Mouse (Mus musculus) lung, postnatal 0 days (tissue): Measurements from ENCODE around the gene Dgat2l6. TPM values are rescaled to one million over a fixed set of nuclear protein-coding genes. Genes with fewer than 3 reads are reported as not detected.
A peak's percentile ranks its signal among the peaks of the same experiment; 100 is the strongest.

ENCODE experiments used
- ATAC-seq: fragments of 200-750 bp; cut with Nextera tagmentation; 2 replicates; pipeline ENCODE4 v1.8.0; 2017; ENCODE audit warnings: moderate library complexity
- DNase-seq: peaks from one replicate; pipeline ENCODE4 v3.0.0-alpha.2; 2016; ENCODE audit warnings: low spot score
- H3K27ac ChIP-seq: fragments of 300-500 bp; sonication (generic); 2 replicates; pipeline ENCODE4 v1.5.1; 2014; ENCODE audit warnings: antibody characterized with exemption, mild to moderate bottlenecking, low read length, mixed read lengths
- H3K27me3 ChIP-seq: fragments of 300-500 bp; sonication (generic); replicated peaks from 2 replicates; pipeline ENCODE4 v1.6.1; 2014; ENCODE audit warnings: low read length, mixed read lengths; ENCODE audit not compliant: insufficient read depth
- H3K36me3 ChIP-seq: fragments of 300-500 bp; sonication (generic); 2 replicates; pipeline ENCODE4 v1.6.1; 2014; ENCODE audit warnings: low read length, mixed read lengths; ENCODE audit not compliant: insufficient read depth
- H3K4me1 ChIP-seq: fragments of 300-500 bp; sonication (generic); 2 replicates; pipeline ENCODE4 v1.6.1; 2014; ENCODE audit warnings: antibody characterized with exemption, low read depth, low read length, mixed read lengths; ENCODE audit not compliant: insufficient read depth
- H3K4me2 ChIP-seq: fragments of 300-500 bp; sonication (generic); replicated peaks from 2 replicates; pipeline ENCODE4 v1.6.1; 2014; ENCODE audit warnings: low read depth, mild to moderate bottlenecking, low read length, moderate library complexity, mixed read lengths
- H3K4me3 ChIP-seq: fragments of 300-500 bp; sonication (generic); 2 replicates; pipeline ENCODE4 v1.5.1; 2014; ENCODE audit warnings: low read depth, low read length
- H3K9ac ChIP-seq: fragments of 300-500 bp; sonication (generic); replicated peaks from 2 replicates; pipeline ENCODE4 v1.6.1; 2014; ENCODE audit warnings: low read depth, mild to moderate bottlenecking
- H3K9me3 ChIP-seq: fragments of 300-500 bp; sonication (generic); 2 replicates; pipeline ENCODE4 v1.6.1; 2016; ENCODE audit warnings: low read length, mixed read lengths
- CTCF ChIP-seq: IDR thresholded peaks from 2 replicates; pipeline ENCODE4 v1.5.1; 2016; ENCODE audit warnings: antibody characterized with exemption, mild to moderate bottlenecking
- EP300 ChIP-seq: IDR thresholded peaks from 2 replicates; pipeline ENCODE4 v1.6.1; 2016; ENCODE audit warnings: antibody characterized with exemption, mild to moderate bottlenecking, control low read depth
- WGBS: fragments of 180-500 bp; shearing (Covaris S2); extraction: QIAGEN DNeasy Blood & Tissue Kit; methylation state at CpG from one replicate; pipeline ENCODE4 v1.1.7; 2014; 5-methylcytosine and 5-hydroxymethylcytosine counted together
- polyA plus RNA-seq: library from polyadenylated mRNA; unstranded; fragments of >200 nt; fragmentation: Nextera tagmentation; extraction: Ambion mirVana; gene quantifications from 2 replicates; pipeline ENCODE4 v1.2.1, GENCODE M21; 2015

Dgat2l6 gene
- not detected in 2 replicates for polyA plus RNA-seq

GRCm38 (mm10) chrX:100524471-100524870 is at the start of gene Dgat2l6:
Dgat2l6 (plus strand) TSS chrX:100524838.
- no peak within 1 kb of the TSS for H3K4me3 ChIP-seq
- H3K27me3 ChIP-seq: no peaks in the 10 kb centered on the region
- H3K9me3 ChIP-seq: no peaks in the 10 kb centered on the region
- TF ChIP-seq CTCF: no peak
- H3K9ac ChIP-seq: no peak within 1 kb of the TSS
- ATAC-seq (no peak), DNase-seq (no peak)
- no peak within 1 kb of the TSS for H3K27ac ChIP-seq
- no peak within 1 kb of the TSS for H3K4me2 ChIP-seq
- WGBS: 80% methylated on average over 4 of the region's 4 CpGs
- H3K36me3 ChIP-seq: no peaks in the 10 kb centered on the region
- H3K4me1 ChIP-seq: no peaks in the 10 kb centered on the region

GRCm38 (mm10) chrX:100475569-100476223 is 48.9 kb upstream of the Dgat2l6 start:
- whole genome bisulfite sequencing: 37% methylated on average over 4 of the region's 4 CpGs
- no peaks in the 10 kb centered on the region for H3K27me3 ChIP-seq
- ATAC-seq (no peak), DNase-seq (no peak)
- H3K9me3 ChIP-seq: no peaks in the 10 kb centered on the region
- no peaks in the 10 kb centered on the region for H3K4me1 ChIP-seq
- TF ChIP-seq CTCF (no peak), EP300 (no peak)
- no peak overlapping the region for H3K9ac ChIP-seq
- no peak overlapping the region for H3K27ac ChIP-seq
- H3K4me2 ChIP-seq: no peak overlapping the region
- H3K4me3 ChIP-seq: no peak overlapping the region
- H3K36me3 ChIP-seq: no peaks in the 10 kb centered on the region

- ATAC-seq: peak; percentile 62
- no peaks in the 10 kb centered on the region for H3K27me3 ChIP-seq
- H3K4me3 ChIP-seq: no peak overlapping the region
- H3K4me1 ChIP-seq: no peaks in the 10 kb centered on the region
- H3K4me2 ChIP-seq: no peak overlapping the region
- DNase-seq: peak; percentile 84
- H3K36me3 ChIP-seq: no peaks in the 10 kb centered on the region
- 30% methylated on average over 3 of the region's 3 CpGs for WGBS
- H3K9ac ChIP-seq: no peak overlapping the region
- H3K9me3 ChIP-seq: no peaks in the 10 kb centered on the region
- TF ChIP-seq EP300 (no peak), CTCF (peak; percentile 76)
- H3K27ac ChIP-seq: no peak overlapping the region
Measured at GRCm38 (mm10) chrX:100480317-100480716, 44.3 kb upstream of the Dgat2l6 start.

- peak overlapping the region; percentile 61 for H3K4me2 ChIP-seq
- no peaks in the 10 kb centered on the region for H3K9me3 ChIP-seq
- DNase-seq (no peak), ATAC-seq (no peak; the same call in 1 of the 2 replicates)
- no peak overlapping the region for H3K9ac ChIP-seq
- H3K27me3 ChIP-seq: no peaks in the 10 kb centered on the region
- no peaks in the 10 kb centered on the region for H3K4me1 ChIP-seq
- peak overlapping the region; percentile 59 for H3K4me3 ChIP-seq
- no peak overlapping the region for H3K27ac ChIP-seq
- 15% methylated on average over 22 of the region's 22 CpGs for WGBS
- no peaks in the 10 kb centered on the region for H3K36me3 ChIP-seq
- no peak for TF ChIP-seq EP300
- TF ChIP-seq CTCF: no peak
Measured at GRCm38 (mm10) chrX:100493500-100494067, 31.1 kb upstream of the Dgat2l6 start.

GRCm38 (mm10) chrX:100494068-100494978 is 30.3 kb upstream of the Dgat2l6 start, which contains the start of gene Igbp1:
Igbp1 (plus strand) TSS chrX:100494291.
- peak; percentile 95 for DNase-seq
- Histone ChIP-seq H3K27ac (peak within 1 kb of the TSS; percentile 85), H3K4me1 (no peaks in the 10 kb centered on the region), H3K9me3 (no peaks in the 10 kb centered on the region), H3K4me3 (peak within 1 kb of the TSS; percentile 59), H3K36me3 (no peaks in the 10 kb centered on the region), H3K27me3 (no peaks in the 10 kb centered on the region), H3K4me2 (peak within 1 kb of the TSS; percentile 61), H3K9ac (peak within 1 kb of the TSS; percentile 36)
- ATAC-seq: peak; percentile 99
- TF ChIP-seq EP300 (peak; percentile 37; the same call in 1 of the 2 replicates), CTCF (peak; percentile 54)
- 12% methylated on average over 32 of the region's 32 CpGs for WGBS
